In genomic region chr13:53704104-53704503, GRCm38 (mm10) we compare ENCODE assay signal across 25 mouse cellular contexts.
"Had no signal": no experiment of that assay in that cellular context is flagged by ENCODE, and none has a peak within 500 bp of the region (broad histone marks: within the 10 kb centered on the region; RNA-seq: fewer than 3 reads in every experiment).

No protein-coding gene starts in this region.

- H3K4me3 ChIP-seq: gastrocnemius, adult 2 months; heart, embryonic 10.5 days; heart, embryonic 12.5 days; hindbrain, embryonic 10.5 days; hindbrain, embryonic 12.5 days; intestine, embryonic 15.5 days; layer of hippocampus, adult 2 months; limb, embryonic 13.5 days; limb, embryonic 15.5 days; liver, embryonic 12.5 days had no signal

- ATAC-seq: hindbrain, embryonic 16.5 days; inflammation-experienced regulatory T-cells, adult 6 months; intestine, embryonic 15.5 days; intestine, postnatal 0 days; liver, embryonic 12.5 days had no signal

- H3K9ac ChIP-seq: heart, embryonic 12.5 days; hindbrain, embryonic 12.5 days; hindbrain, embryonic 14.5 days; intestine, embryonic 15.5 days; limb, embryonic 13.5 days; limb, embryonic 15.5 days; liver, embryonic 12.5 days had no signal

- H3K4me1 ChIP-seq: heart, embryonic 10.5 days; heart, embryonic 12.5 days; hindbrain, embryonic 12.5 days; intestine, embryonic 15.5 days; liver, embryonic 12.5 days had no signal

- DNase-seq: gastrocnemius, adult 2 months; gastrocnemius, postnatal 10 days; gastrocnemius, postnatal 25 days; heart, adult 18-20 months; heart, postnatal 10 days; heart, postnatal 4 days; kidney, adult 18-20 months; kidney, adult 8-10 months; kidney, postnatal 10 days; kidney, postnatal 25 days; kidney, postnatal 4 days; left cerebral cortex, postnatal 4 days had no signal

- H3K27me3 ChIP-seq: heart, embryonic 12.5 days; intestine, embryonic 15.5 days; limb, embryonic 13.5 days; limb, embryonic 15.5 days; liver, embryonic 12.5 days had no signal

- H3K36me3 ChIP-seq: heart, embryonic 10.5 days; heart, embryonic 12.5 days; hindbrain, embryonic 10.5 days; hindbrain, embryonic 12.5 days; intestine, embryonic 15.5 days; limb, embryonic 13.5 days; limb, embryonic 15.5 days; liver, embryonic 12.5 days had no signal

- H3K9me3 ChIP-seq: heart, embryonic 10.5 days; heart, embryonic 12.5 days; hindbrain, embryonic 10.5 days; hindbrain, embryonic 12.5 days; intestine, embryonic 15.5 days; limb, embryonic 13.5 days; limb, embryonic 15.5 days; liver, embryonic 12.5 days had no signal

- H3K4me2 ChIP-seq: heart, embryonic 12.5 days; hindbrain, embryonic 12.5 days; hindbrain, embryonic 14.5 days; intestine, embryonic 15.5 days; limb, embryonic 13.5 days; limb, embryonic 15.5 days; liver, embryonic 12.5 days had no signal

- H3K27ac ChIP-seq: gastrocnemius, adult 2 months; heart, embryonic 10.5 days; hindbrain, embryonic 10.5 days; hindbrain, embryonic 12.5 days; hindbrain, embryonic 14.5 days; intestine, embryonic 15.5 days; layer of hippocampus, adult 2 months; limb, embryonic 13.5 days; limb, embryonic 15.5 days; liver, embryonic 12.5 days had no signal
